Mouse (Mus musculus) neural tube, embryonic 15.5 days (tissue): ENCODE measurements around the gene Fam241b. TPM values are rescaled to one million over a fixed set of nuclear protein-coding genes. Genes with fewer than 3 reads are reported as not detected.

Source experiments
- ATAC-seq: fragments of 200-750 bp; cut with Nextera tagmentation; 2 replicates; pipeline ENCODE4 v1.8.0; 2017; ENCODE audit warnings: mild to moderate bottlenecking, moderate TSS enrichment, moderate library complexity; ENCODE audit not compliant: low FRiP score
- H3K27ac ChIP-seq: fragments of 300-500 bp; sonication (generic); replicated peaks from 2 replicates; pipeline ENCODE4 v1.5.1; 2015; ENCODE audit warnings: mild to moderate bottlenecking, inconsistent platforms
- H3K27me3 ChIP-seq: fragments of 300-500 bp; sonication (generic); replicated peaks from 2 replicates; pipeline ENCODE4 v1.6.1; 2015; ENCODE audit warnings: inconsistent platforms
- H3K36me3 ChIP-seq: fragments of 300-500 bp; sonication (generic); 2 replicates; pipeline ENCODE4 v1.6.1; 2015; ENCODE audit warnings: inconsistent platforms
- H3K4me1 ChIP-seq: fragments of 300-500 bp; sonication (generic); 2 replicates; pipeline ENCODE4 v1.6.1; 2015; ENCODE audit warnings: inconsistent platforms
- H3K4me2 ChIP-seq: fragments of 300-500 bp; sonication (generic); 2 replicates; pipeline ENCODE4 v1.6.1; 2015; ENCODE audit warnings: inconsistent platforms, mild to moderate bottlenecking, moderate library complexity
- H3K4me3 ChIP-seq: fragments of 300-500 bp; sonication (generic); replicated peaks from 2 replicates; pipeline ENCODE4 v1.5.1; 2015; ENCODE audit warnings: mild to moderate bottlenecking, inconsistent platforms
- H3K9ac ChIP-seq: fragments of 300-500 bp; sonication (generic); replicated peaks from 2 replicates; pipeline ENCODE4 v1.6.1; 2015; ENCODE audit warnings: mild to moderate bottlenecking, inconsistent platforms
- H3K9me3 ChIP-seq: fragments of 300-500 bp; sonication (generic); replicated peaks from 2 replicates; pipeline ENCODE4 v1.6.1; 2016; ENCODE audit warnings: inconsistent platforms
- WGBS: fragments of 180-500 bp; shearing (Covaris S2); methylation state at CpG from one replicate; pipeline ENCODE4 v1.1.7; 2015; ENCODE audit warnings: mixed read lengths; 5-methylcytosine and 5-hydroxymethylcytosine counted together
- polyA plus RNA-seq: library from polyadenylated mRNA; unstranded; fragments of >200 nt; fragmentation: Nextera tagmentation; extraction: Ambion mirVana; gene quantifications from 2 replicates; pipeline ENCODE4 v1.2.1, GENCODE M21; 2015

Gene Fam241b
- polyA plus RNA-seq, 1 experiment from 2014 or later: 139 TPM

- Histone ChIP-seq H3K4me1 (peaks cover 16% of the 10 kb centered on the region), H3K27ac (no peak overlapping the region), H3K9me3 (no peaks in the 10 kb centered on the region), H3K4me3 (no peak overlapping the region), H3K27me3 (peaks cover 52% of the 10 kb centered on the region), H3K9ac (no peak overlapping the region), H3K36me3 (no peaks in the 10 kb centered on the region), H3K4me2 (no peak overlapping the region; the same call in 1 of the 2 replicates)
- WGBS: 7% methylated on average over 9 of the region's 9 CpGs
- no peak for ATAC-seq
Measured at GRCm38 (mm10) chr10:62172841-62173553, 29.3 kb upstream of the Fam241b start.

GRCm38 (mm10) chr10:62162410-62162809 lies 18.7 kb upstream of the Fam241b start:
- Histone ChIP-seq H3K4me1 (no peaks in the 10 kb centered on the region), H3K4me2 (no peak overlapping the region), H3K4me3 (no peak overlapping the region), H3K36me3 (no peaks in the 10 kb centered on the region), H3K27me3 (peaks cover 17% of the 10 kb centered on the region; the same call in 1 of the 2 replicates), H3K9me3 (no peaks in the 10 kb centered on the region; the same call in 1 of the 2 replicates), H3K27ac (no peak overlapping the region), H3K9ac (no peak overlapping the region)
- WGBS: 50% methylated on average over 10 of the region's 10 CpGs
- ATAC-seq: no peak

DNA sequence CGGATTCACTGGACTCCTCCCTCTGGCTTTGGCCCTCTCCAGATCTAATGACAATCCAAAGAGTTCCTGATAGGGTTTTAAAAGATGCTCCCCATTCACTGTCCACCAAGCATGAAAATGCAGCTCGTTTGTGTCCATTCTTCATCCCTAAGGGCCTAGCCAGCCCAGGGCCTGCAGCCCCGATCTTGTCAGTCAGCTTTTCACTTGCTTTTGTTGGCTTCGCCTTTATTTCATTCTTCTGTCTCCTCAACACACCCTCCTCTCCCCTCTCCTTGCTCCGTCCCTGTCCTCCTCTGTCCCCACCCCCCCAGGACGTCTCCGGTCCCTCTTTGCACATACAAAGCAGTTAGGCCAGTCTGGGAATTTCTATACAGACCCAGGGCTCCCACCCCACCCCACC lies 6.2 kb upstream of the Fam241b start:
- no peaks in the 10 kb centered on the region for H3K36me3 ChIP-seq
- H3K9me3 ChIP-seq: no peaks in the 10 kb centered on the region
- no peak overlapping the region for H3K4me3 ChIP-seq
- no peak overlapping the region for H3K27ac ChIP-seq
- peaks cover 54% of the 10 kb centered on the region for H3K27me3 ChIP-seq
- no peaks in the 10 kb centered on the region for H3K4me1 ChIP-seq
- no peak for ATAC-seq
- WGBS: 10% methylated on average over 7 of the region's 7 CpGs
- no peak overlapping the region for H3K4me2 ChIP-seq
- H3K9ac ChIP-seq: no peak overlapping the region

DNA sequence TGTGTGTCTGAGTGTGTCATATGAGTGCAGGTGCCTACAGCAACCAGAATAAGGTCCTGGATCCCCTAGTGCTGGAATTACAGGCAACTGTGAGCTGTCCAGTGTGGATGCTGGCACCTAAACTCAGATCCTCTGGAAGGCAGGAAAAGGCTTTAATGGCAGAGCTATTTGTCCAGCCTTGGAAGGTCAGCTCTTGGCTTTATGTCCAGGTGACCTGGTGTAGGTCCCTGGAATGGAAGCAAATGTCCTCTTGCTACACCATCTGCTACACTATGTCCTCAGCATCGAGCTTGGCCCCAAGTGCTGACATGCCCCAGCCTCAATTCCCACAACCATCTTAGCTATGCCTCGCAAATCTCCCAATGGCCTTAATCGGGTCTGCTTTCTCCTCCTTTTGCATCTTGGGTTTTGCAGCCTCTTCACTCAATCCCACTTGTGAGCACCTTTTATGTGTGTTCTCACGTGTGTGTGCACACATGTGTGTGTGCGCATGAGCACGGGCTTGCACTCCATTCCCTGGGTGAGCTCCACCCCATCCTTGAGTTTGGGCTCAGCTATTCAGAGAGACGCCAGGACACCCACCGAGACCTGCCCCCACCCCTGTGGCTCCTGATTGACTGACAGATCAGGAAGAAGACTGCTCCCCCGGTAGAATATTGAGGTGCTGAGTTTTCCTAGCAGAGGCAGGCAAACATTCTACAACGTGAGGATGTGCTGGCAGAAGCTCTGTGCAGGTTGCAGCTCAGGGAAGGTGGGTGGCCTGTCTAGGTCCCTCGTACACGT lies 3.9 kb upstream of the Fam241b start:
- WGBS: 46% methylated on average over 12 of the region's 12 CpGs

GRCm38 (mm10) chr10:62145957-62146356 lies 2.2 kb upstream of the Fam241b start:
- no peaks in the 10 kb centered on the region for H3K9me3 ChIP-seq
- 17% methylated on average over 5 of the region's 5 CpGs for WGBS
- H3K4me3 ChIP-seq: no peak overlapping the region
- no peak overlapping the region for H3K4me2 ChIP-seq
- H3K27me3 ChIP-seq: peaks cover 56% of the 10 kb centered on the region
- peak; percentile 55; the same call in 1 of the 2 replicates for ATAC-seq
- H3K36me3 ChIP-seq: no peaks in the 10 kb centered on the region
- no peak overlapping the region for H3K27ac ChIP-seq
- H3K4me1 ChIP-seq: no peaks in the 10 kb centered on the region
- H3K9ac ChIP-seq: no peak overlapping the region

More for the DNA sequence above, 3.9 kb upstream of the Fam241b start:
- H3K4me3 ChIP-seq: no peak overlapping the region
- H3K4me2 ChIP-seq: no peak overlapping the region
- H3K9me3 ChIP-seq: no peaks in the 10 kb centered on the region
- H3K9ac ChIP-seq: no peak overlapping the region
- no peak for ATAC-seq
- no peaks in the 10 kb centered on the region for H3K36me3 ChIP-seq
- H3K4me1 ChIP-seq: no peaks in the 10 kb centered on the region
- no peak overlapping the region for H3K27ac ChIP-seq
- peaks cover 60% of the 10 kb centered on the region for H3K27me3 ChIP-seq

DNA sequence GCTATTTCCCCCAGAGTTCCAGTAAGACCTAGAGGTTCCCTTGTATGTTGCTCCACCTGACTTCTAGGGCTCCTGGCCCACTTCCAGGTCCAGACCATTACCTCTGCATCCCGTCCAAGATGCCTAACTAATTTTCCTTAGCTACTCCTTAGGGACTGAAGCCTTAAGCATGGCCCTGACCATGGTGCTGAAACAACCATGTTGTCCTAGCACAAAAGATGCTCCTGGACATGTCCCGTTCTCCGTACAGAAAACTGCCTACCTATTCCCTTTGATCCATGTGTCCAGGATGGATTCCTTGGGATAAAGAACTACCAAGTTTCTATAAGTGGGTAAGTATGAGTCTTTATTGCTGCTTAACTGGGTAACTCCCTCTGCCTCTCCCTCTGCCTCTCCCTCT lies 5.7 kb downstream of the Fam241b start:
- Histone ChIP-seq H3K9me3 (no peaks in the 10 kb centered on the region), H3K36me3 (no peaks in the 10 kb centered on the region), H3K9ac (no peak overlapping the region), H3K4me3 (no peak overlapping the region), H3K4me2 (no peak overlapping the region), H3K27me3 (peaks cover 86% of the 10 kb centered on the region), H3K27ac (no peak overlapping the region), H3K4me1 (peaks cover 22% of the 10 kb centered on the region)
- 20% methylated on average over 3 of the region's 3 CpGs for WGBS
- no peak for ATAC-seq

DNA sequence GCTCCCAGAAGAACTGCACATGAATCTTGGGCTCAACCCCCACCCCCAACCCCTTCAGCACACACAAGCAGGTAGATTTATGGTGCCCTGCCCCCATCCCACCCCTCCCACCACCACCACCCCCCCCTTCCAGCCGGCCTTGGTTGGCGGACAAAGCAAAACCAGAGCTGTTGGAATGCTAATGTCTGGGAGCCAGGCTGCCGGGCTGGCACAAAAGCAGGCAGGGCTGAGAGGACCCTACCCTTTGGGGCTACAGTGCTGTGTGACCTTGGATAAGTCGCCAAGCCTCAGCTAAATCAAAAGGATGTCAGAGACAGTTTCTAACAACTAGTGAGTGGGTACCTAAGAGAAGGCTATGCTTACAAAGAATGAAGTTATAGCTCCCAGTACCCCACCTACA lies 6.6 kb downstream of the Fam241b start:
- Histone ChIP-seq H3K4me3 (no peak overlapping the region), H3K9ac (no peak overlapping the region), H3K27ac (no peak overlapping the region), H3K4me1 (peaks cover 30% of the 10 kb centered on the region), H3K9me3 (no peaks in the 10 kb centered on the region), H3K36me3 (no peaks in the 10 kb centered on the region), H3K4me2 (no peak overlapping the region), H3K27me3 (peaks cover 95% of the 10 kb centered on the region)
- no peak for ATAC-seq
- 0% methylated on average over 4 of the region's 4 CpGs for WGBS

- ATAC-seq: no peak
- Histone ChIP-seq H3K9ac (no peak overlapping the region), H3K4me1 (peaks cover 33% of the 10 kb centered on the region), H3K9me3 (no peaks in the 10 kb centered on the region), H3K36me3 (no peaks in the 10 kb centered on the region), H3K27me3 (peaks cover 95% of the 10 kb centered on the region), H3K27ac (no peak overlapping the region), H3K4me2 (no peak overlapping the region), H3K4me3 (no peak overlapping the region)
- WGBS: 3% methylated on average over 8 of the region's 8 CpGs
Measured at GRCm38 (mm10) chr10:62135696-62136470, 7.8 kb downstream of the Fam241b start.

DNA sequence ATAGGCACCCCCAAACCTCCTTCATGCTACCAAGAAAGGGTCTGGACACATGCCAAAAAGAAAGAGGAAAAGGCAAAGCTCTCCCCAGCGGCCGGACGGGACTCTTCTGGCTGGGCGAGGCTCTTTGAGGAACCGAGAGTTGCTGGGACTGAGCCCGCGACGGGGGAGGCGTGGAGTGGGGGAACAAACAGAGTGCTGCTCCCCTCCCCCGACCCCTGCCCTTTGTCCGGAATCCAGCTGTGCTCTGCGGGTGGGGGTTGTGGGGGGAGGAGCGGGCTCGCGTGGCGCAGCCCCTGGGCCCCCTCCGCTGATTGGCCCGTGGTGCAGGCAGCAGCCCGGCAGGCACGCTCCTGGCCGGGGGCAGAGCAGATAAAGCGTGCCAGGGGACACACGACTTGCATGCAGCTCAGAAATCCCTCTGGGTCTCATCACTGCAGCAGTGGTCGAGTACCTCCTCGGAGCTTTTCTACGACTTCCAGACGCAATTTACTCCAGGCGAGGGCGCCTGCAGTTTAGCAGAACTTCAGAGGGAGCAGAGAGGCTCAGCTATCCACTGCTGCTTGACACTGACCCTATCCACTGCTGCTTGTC lies 10.9 kb downstream of the Fam241b start, which contains the start of gene Neurog3:
TSS of gene Neurog3 (plus strand) at position 400 of the 591 bp plus-strand sequence.
- no peak for ATAC-seq
- H3K27me3 ChIP-seq: peaks cover 98% of the 10 kb centered on the region
- no peak within 1 kb of the TSS for H3K9ac ChIP-seq
- H3K27ac ChIP-seq: no peak within 1 kb of the TSS
- H3K4me3 ChIP-seq: peak within 1 kb of the TSS; percentile 24
- under 1% methylated on average over 24 of the region's 29 CpGs for WGBS
- peak within 1 kb of the TSS; percentile 50 for H3K4me2 ChIP-seq
- no peaks in the 10 kb centered on the region for H3K9me3 ChIP-seq
- H3K36me3 ChIP-seq: no peaks in the 10 kb centered on the region
- H3K4me1 ChIP-seq: peaks cover 57% of the 10 kb centered on the region

GRCm38 (mm10) chr10:62128316-62128951 lies 15.3 kb downstream of the Fam241b start:
- Histone ChIP-seq H3K4me2 (peak overlapping the region; percentile 51), H3K9ac (no peak overlapping the region), H3K27ac (no peak overlapping the region), H3K27me3 (peaks cover 81% of the 10 kb centered on the region), H3K4me3 (peak overlapping the region; percentile 19), H3K9me3 (no peaks in the 10 kb centered on the region), H3K36me3 (no peaks in the 10 kb centered on the region), H3K4me1 (peaks cover 39% of the 10 kb centered on the region)
- ATAC-seq: no peak
- under 1% methylated on average over 31 of the region's 32 CpGs for WGBS
